Mouse (Mus musculus) midbrain, postnatal 0 days (tissue): ENCODE data around the gene Nek9. TPM values are rescaled to one million over a fixed set of nuclear protein-coding genes. Genes with fewer than 3 reads are reported as not detected.

Experiments used
- ATAC-seq: fragments of 200-750 bp; cut with Nextera tagmentation; 2 replicates; pipeline ENCODE4 v1.8.0; 2017; ENCODE audit warnings: moderate number of reproducible peaks, mild to moderate bottlenecking, moderate TSS enrichment, moderate library complexity; ENCODE audit not compliant: low FRiP score
- DNase-seq: peaks from one replicate; pipeline ENCODE4 v3.0.0-alpha.2; 2015; ENCODE audit warnings: low spot score
- H3K27ac ChIP-seq: fragments of 300-500 bp; sonication (generic); 2 replicates; pipeline ENCODE4 v1.5.1; 2014; ENCODE audit warnings: low read depth, mild to moderate bottlenecking, low read length, mixed read lengths
- H3K27me3 ChIP-seq: fragments of 300-500 bp; sonication (generic); 2 replicates; pipeline ENCODE4 v1.6.1; 2014; ENCODE audit warnings: low read length, control low read depth, mixed read lengths; ENCODE audit not compliant: insufficient read depth
- H3K36me3 ChIP-seq: fragments of 300-500 bp; sonication (generic); 2 replicates; pipeline ENCODE4 v1.6.1; 2014; ENCODE audit warnings: low read length, control low read depth, mixed read lengths; ENCODE audit not compliant: insufficient read depth
- H3K4me1 ChIP-seq: fragments of 300-500 bp; sonication (generic); 2 replicates; pipeline ENCODE4 v1.6.1; 2014; ENCODE audit warnings: mild to moderate bottlenecking, control low read depth, antibody characterized with exemption, low read length, mixed read lengths; ENCODE audit not compliant: insufficient read depth
- H3K4me2 ChIP-seq: fragments of 300-500 bp; sonication (generic); 2 replicates; pipeline ENCODE4 v1.6.1; 2014; ENCODE audit warnings: low read depth, mild to moderate bottlenecking, low read length, mixed read lengths; ENCODE audit not compliant: poor library complexity, severe bottlenecking
- H3K4me3 ChIP-seq: fragments of 300-500 bp; sonication (generic); 2 replicates; pipeline ENCODE4 v1.5.1; 2014; ENCODE audit warnings: low read depth, mild to moderate bottlenecking, low read length, moderate library complexity
- H3K9ac ChIP-seq: fragments of 300-500 bp; sonication (generic); replicated peaks from 2 replicates; pipeline ENCODE4 v1.6.1; 2014; ENCODE audit warnings: mild to moderate bottlenecking, low read length, moderate library complexity, mixed read lengths; ENCODE audit not compliant: poor library complexity, severe bottlenecking
- H3K9me3 ChIP-seq: fragments of 300-500 bp; sonication (generic); 2 replicates; pipeline ENCODE4 v1.6.1; 2016; ENCODE audit warnings: low read length, control low read depth
- CTCF ChIP-seq: IDR thresholded peaks from 2 replicates; pipeline ENCODE4 v1.5.1; 2016; ENCODE audit warnings: antibody characterized with exemption, mild to moderate bottlenecking
- WGBS: fragments of 180-500 bp; shearing (Covaris S2); extraction: QIAGEN DNeasy Blood & Tissue Kit; methylation state at CpG from one replicate; pipeline ENCODE4 v1.1.7; 2014; 5-methylcytosine and 5-hydroxymethylcytosine counted together
- polyA plus RNA-seq: library from polyadenylated mRNA; unstranded; fragments of >200 nt; fragmentation: Nextera tagmentation; extraction: Ambion mirVana; gene quantifications from 2 replicates; pipeline ENCODE4 v1.2.1, GENCODE M21; 2015
- total RNA-seq: library from RNA; depleted of rRNA; stranded (reverse); fragments of >200 nt; gene quantifications from 2 replicates; pipeline ENCODE4 v1.2.3, GENCODE M21; 2014

Gene Nek9
- total and polyA plus RNA-seq, 2 experiments from 2014 or later: 7.5 to 16.5 TPM

DNA sequence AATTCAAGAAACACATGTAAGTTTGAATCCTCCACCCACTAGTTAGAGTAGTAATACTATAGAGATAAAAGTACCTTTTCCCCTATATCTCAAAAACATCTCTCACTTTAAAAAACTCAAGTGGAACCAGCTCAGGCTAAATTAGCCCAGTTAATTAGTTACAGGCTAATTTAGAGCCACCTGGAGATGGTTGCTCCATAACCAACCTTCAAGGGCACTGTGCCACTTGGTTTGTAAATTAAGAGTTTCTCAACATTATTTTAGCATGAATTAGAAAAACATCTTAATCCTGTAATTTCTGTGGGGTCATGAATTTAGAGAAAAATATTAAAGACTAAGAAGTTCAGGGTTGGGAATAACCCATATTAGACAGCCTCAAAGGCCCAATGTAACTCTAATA, 47.6 kb downstream of the Nek9 start:
- Histone ChIP-seq H3K4me2 (no peak overlapping the region), H3K4me1 (peaks cover 3% of the 10 kb centered on the region; the same call in 1 of the 2 replicates), H3K36me3 (no peaks in the 10 kb centered on the region), H3K27me3 (no peaks in the 10 kb centered on the region), H3K4me3 (no peak overlapping the region), H3K27ac (no peak overlapping the region), H3K9me3 (peaks cover 6% of the 10 kb centered on the region; the same call in 1 of the 2 replicates), H3K9ac (no peak overlapping the region)
- no peak for TF ChIP-seq CTCF
- DNase-seq (no peak), ATAC-seq (no peak)

- peaks cover 3% of the 10 kb centered on the region; the same call in 1 of the 2 replicates for H3K4me1 ChIP-seq
- 83% methylated on average over 10 of the region's 10 CpGs for WGBS
- H3K9me3 ChIP-seq: peaks cover 6% of the 10 kb centered on the region; the same call in 1 of the 2 replicates
- no peaks in the 10 kb centered on the region for H3K36me3 ChIP-seq
- H3K27ac ChIP-seq: no peak overlapping the region
- DNase-seq: no peak
- H3K27me3 ChIP-seq: no peaks in the 10 kb centered on the region
- no peak overlapping the region for H3K9ac ChIP-seq
- H3K4me3 ChIP-seq: no peak overlapping the region
- TF ChIP-seq CTCF: no peak
- H3K4me2 ChIP-seq: no peak overlapping the region
- no peak for ATAC-seq
Measured at GRCm38 (mm10) chr12:85290633-85291032, 48.5 kb downstream of the Nek9 start.

DNA sequence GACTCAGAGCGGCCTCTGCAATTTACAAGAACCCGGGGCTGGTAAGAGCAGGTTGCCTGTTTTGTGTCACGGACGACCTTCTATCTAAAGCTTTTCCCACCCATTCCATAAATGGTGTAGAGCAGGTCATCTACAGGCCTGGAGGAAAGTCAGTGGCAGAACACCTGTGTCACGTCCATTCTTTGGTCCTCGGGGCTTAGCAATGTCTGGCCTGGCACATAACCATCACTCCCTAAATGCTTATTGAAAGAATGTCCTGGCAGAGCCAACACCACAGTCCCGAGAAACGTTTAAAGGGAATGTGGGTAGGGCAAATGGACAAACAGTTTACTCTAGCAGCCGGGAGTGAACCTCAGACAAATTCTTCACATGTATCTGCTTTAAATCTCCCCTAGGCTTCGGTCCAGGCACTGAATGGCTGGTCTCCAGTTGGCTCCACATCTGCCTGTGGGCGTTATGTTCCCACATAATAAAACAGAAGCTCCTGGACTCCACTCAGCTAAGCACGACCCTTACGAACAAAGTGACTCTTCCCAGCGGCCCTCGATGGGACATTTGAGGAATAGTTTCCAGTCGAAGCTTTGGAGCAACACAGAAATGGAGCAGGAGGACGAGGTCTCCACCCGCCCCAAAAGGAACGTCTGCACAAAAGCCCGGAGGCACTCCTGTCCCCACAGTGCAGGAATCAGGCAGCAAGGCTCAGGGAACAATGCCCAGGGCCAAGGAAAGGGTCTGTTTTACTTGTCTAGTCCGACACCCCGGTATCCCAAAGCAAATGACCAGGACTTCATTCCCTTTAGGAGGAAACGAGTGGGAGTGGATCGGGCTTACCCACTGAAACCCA, 49.8 kb downstream of the Nek9 start:
- H3K9me3 ChIP-seq: peaks cover 4% of the 10 kb centered on the region; the same call in 1 of the 2 replicates
- TF ChIP-seq CTCF: no peak
- peaks cover 3% of the 10 kb centered on the region; the same call in 1 of the 2 replicates for H3K4me1 ChIP-seq

DNA sequence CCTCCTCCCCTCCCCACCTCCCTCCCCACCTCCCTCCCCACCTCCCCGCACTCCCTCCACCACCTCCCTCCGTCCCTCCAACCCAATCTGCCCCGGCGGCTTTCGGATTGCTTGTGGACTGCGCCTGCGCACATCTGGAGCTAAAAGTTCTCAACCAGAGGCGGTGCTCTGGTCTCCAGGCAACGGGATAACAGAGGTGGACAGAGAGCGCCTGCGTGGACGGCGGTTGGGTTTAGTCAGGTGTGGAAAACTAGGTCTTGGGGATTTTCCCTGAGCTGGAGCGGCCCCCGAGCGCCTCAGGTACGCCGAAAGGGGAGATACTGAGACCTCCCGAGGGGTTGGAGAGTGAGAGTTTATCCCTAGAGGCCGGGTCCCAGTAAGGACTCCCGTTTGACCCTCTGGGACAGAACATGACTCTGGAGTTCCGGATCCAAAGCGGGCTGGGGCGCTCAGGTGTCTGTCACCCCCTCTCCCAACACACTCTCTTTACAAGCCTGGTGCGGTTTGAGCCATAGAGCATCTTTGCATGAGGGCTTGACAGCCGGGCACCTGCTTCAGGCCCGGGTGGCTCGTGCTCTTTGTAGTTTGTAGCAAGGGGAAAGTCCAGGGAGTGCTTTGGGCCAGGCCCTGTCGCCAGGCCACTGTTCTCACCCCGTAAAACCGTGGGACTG, 50.5 kb downstream of the Nek9 start, which contains the start of gene Zc2hc1c:
Gene Zc2hc1c (plus strand): TSS at position 106 of the 671 bp plus-strand sequence.
- H3K27ac ChIP-seq: no peak within 1 kb of the TSS
- peak within 1 kb of the TSS; percentile 90 for H3K4me2 ChIP-seq
- no peaks in the 10 kb centered on the region for H3K36me3 ChIP-seq
- H3K4me3 ChIP-seq: peak within 1 kb of the TSS; percentile 50
- no peaks in the 10 kb centered on the region for H3K27me3 ChIP-seq
- ATAC-seq (peak; percentile 86), DNase-seq (peak; percentile 92)
- 2% methylated on average over 29 of the region's 31 CpGs for WGBS
- H3K9me3 ChIP-seq: no peaks in the 10 kb centered on the region
- H3K9ac ChIP-seq: peak within 1 kb of the TSS; percentile 60
- no peak for TF ChIP-seq CTCF
- H3K4me1 ChIP-seq: peaks cover 3% of the 10 kb centered on the region; the same call in 1 of the 2 replicates

More for the DNA sequence above, 49.8 kb downstream of the Nek9 start:
- H3K9ac ChIP-seq: peak overlapping the region; percentile 60; the same call in 1 of the 2 replicates
- no peaks in the 10 kb centered on the region for H3K36me3 ChIP-seq
- ATAC-seq (no peak; the same call in 1 of the 2 replicates), DNase-seq (no peak)
- H3K27me3 ChIP-seq: no peaks in the 10 kb centered on the region
- WGBS: 64% methylated on average over 24 of the region's 24 CpGs
- H3K27ac ChIP-seq: no peak overlapping the region
- peak overlapping the region; percentile 50 for H3K4me3 ChIP-seq
- H3K4me2 ChIP-seq: peak overlapping the region; percentile 90

- Histone ChIP-seq H3K36me3 (no peaks in the 10 kb centered on the region), H3K27ac (no peak within 1 kb of the TSS), H3K27me3 (no peaks in the 10 kb centered on the region), H3K4me1 (peaks cover 3% of the 10 kb centered on the region; the same call in 1 of the 2 replicates), H3K9ac (peak within 1 kb of the TSS; percentile 60), H3K4me3 (peak within 1 kb of the TSS; percentile 50), H3K9me3 (no peaks in the 10 kb centered on the region), H3K4me2 (peak within 1 kb of the TSS; percentile 90)
- ATAC-seq: peak; percentile 17; the same call in 1 of the 2 replicates
- DNase-seq: peak; percentile 12
- no peak for TF ChIP-seq CTCF
- 6% methylated on average over 21 of the region's 21 CpGs for WGBS
Measured at GRCm38 (mm10) chr12:85287809-85288485, 51.2 kb downstream of the Nek9 start, which contains the start of gene Acyp1. Gene Acyp1, minus strand, starts transcription at chr12:85288438.
